Mouse (Mus musculus): ENCODE data around the gene Zfp213. TPM values are rescaled to one million over a fixed set of nuclear protein-coding genes. Genes with fewer than 3 reads are reported as not detected.

Zfp213 gene
- polyA plus RNA-seq, 1 experiment from 2014 or later: 17.8 TPM

DNA sequence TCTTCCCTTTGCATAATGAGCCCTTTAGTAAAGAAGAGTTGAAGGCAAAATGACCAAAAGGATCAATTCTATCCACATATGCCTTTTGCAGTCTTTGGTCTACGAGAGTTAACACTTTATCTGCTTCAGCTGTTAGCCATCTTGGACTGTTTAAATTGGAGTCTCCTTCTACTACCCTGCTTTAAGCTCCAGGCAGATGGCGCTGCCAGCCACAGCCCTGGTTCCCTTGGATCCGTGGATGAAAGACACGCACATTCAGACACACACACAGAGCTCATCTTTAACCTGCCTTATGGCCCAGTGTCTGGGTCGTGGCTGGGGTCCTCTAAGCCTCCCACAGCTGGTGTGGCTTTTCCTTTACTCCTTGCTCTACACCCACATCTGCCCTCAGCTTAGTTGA is 7.0 kb upstream of the Zfp213 start:
- 16% methylated on average over 5 of the region's 5 CpGs for WGBS
- H3K36me3 ChIP-seq: peaks cover 31% of the 10 kb centered on the region
- no peak overlapping the region for H3K4me3 ChIP-seq (replicated peaks)
- no peaks in the 10 kb centered on the region for H3K27me3 ChIP-seq
- H3K27ac ChIP-seq (replicated peaks): no peak overlapping the region
- no peaks in the 10 kb centered on the region for H3K4me1 ChIP-seq
- 0 out of 2 replicates have a peak, but pooled peaks cover 4% of the 10 kb centered on the region for H3K9me3 ChIP-seq (replicated peaks)
- ATAC-seq (ENCODE audit: insufficient number of reproducible peaks, low FRiP score, low TSS enrichment, low read depth): no peak
- no peak overlapping the region for H3K4me2 ChIP-seq (replicated peaks)
- H3K9ac ChIP-seq: no peak overlapping the region

DNA sequence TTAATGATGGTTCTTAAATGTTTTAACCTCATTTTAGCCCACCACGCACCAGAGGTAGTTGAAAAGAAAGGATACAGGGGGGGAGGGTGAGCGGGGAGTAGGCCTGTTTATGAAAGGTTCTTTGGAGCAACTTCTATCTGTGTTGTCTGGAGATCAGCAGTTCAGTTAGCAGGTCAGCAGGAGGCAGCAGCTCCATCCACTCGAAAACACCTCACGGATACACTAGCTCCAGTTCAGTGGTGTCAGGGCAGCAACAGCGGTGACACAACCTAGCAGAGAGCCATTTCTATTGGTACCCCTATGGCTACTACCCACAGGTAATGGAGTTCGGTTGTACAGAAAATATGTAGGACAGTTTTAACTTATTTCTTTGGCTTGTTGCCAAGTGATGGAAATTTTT is 6.0 kb upstream of the Zfp213 start:
- H3K4me3 ChIP-seq (replicated peaks): no peak overlapping the region
- peaks cover 22% of the 10 kb centered on the region for H3K36me3 ChIP-seq
- WGBS: 40% methylated on average over 6 of the region's 6 CpGs
- no peaks in the 10 kb centered on the region for H3K27me3 ChIP-seq
- H3K27ac ChIP-seq (replicated peaks): no peak overlapping the region
- H3K4me1 ChIP-seq: peaks cover 3% of the 10 kb centered on the region
- H3K4me2 ChIP-seq (replicated peaks): no peak overlapping the region
- H3K9ac ChIP-seq: no peak overlapping the region
- no peaks in the 10 kb centered on the region for H3K9me3 ChIP-seq (replicated peaks)
- no peak for ATAC-seq (ENCODE audit: insufficient number of reproducible peaks, low FRiP score, low TSS enrichment, low read depth)

- Histone ChIP-seq H3K4me3 (replicated peaks) (no peak overlapping the region), H3K27me3 (no peaks in the 10 kb centered on the region), H3K36me3 (peaks cover 9% of the 10 kb centered on the region; the same call in 1 of the 2 replicates), H3K4me2 (replicated peaks) (no peak overlapping the region), H3K27ac (replicated peaks) (no peak overlapping the region), H3K4me1 (peaks cover 8% of the 10 kb centered on the region), H3K9ac (no peak overlapping the region), H3K9me3 (replicated peaks) (no peaks in the 10 kb centered on the region)
- WGBS: 46% methylated on average over 5 of the region's 5 CpGs
- no peak for ATAC-seq (ENCODE audit: insufficient number of reproducible peaks, low FRiP score, low TSS enrichment, low read depth)
These were observed 4.3 kb upstream of the Zfp213 start for GRCm38 (mm10) chr17:23568370-23568769.

DNA sequence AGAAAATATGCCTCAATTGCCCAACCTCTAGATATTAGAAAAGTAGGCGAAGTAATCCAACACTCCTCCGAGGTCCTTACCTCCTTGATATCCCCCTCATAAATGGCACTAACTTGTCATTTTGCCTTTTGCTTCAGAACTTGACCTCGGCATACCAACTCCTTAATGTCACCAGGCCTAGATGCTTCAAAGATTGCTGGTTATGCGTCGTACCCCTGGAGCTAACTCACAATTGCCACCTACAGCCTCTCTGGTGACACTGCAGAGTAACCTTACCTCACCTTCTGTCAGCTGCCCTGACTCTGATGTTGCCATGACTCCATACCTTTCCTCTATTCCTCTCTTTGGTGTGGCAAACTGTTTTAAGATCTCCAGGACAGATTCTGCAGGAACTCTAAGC is 2.7 kb upstream of the Zfp213 start:
- H3K4me1 ChIP-seq: peaks cover 8% of the 10 kb centered on the region
- no peak for ATAC-seq (ENCODE audit: insufficient number of reproducible peaks, low FRiP score, low TSS enrichment, low read depth)
- no peaks in the 10 kb centered on the region for H3K27me3 ChIP-seq
- no peak overlapping the region for H3K4me2 ChIP-seq (replicated peaks)
- H3K4me3 ChIP-seq (replicated peaks): no peak overlapping the region
- WGBS: 56% methylated on average over 5 of the region's 5 CpGs
- H3K9me3 ChIP-seq (replicated peaks): no peaks in the 10 kb centered on the region
- no peak overlapping the region for H3K9ac ChIP-seq
- no peaks in the 10 kb centered on the region for H3K36me3 ChIP-seq
- H3K27ac ChIP-seq (replicated peaks): no peak overlapping the region

GRCm38 (mm10) chr17:23564368-23564715 is 304 bp upstream of the Zfp213 start:
- peaks cover 8% of the 10 kb centered on the region for H3K4me1 ChIP-seq
- H3K4me2 ChIP-seq (replicated peaks): peak overlapping the region; percentile 64
- H3K9ac ChIP-seq: peak overlapping the region; percentile 87
- H3K9me3 ChIP-seq (replicated peaks): no peaks in the 10 kb centered on the region
- H3K27me3 ChIP-seq: no peaks in the 10 kb centered on the region
- H3K27ac ChIP-seq (replicated peaks): peak overlapping the region; percentile 97
- peaks cover 18% of the 10 kb centered on the region for H3K36me3 ChIP-seq
- WGBS: under 1% methylated on average over 8 of the region's 8 CpGs
- peak overlapping the region; percentile 86 for H3K4me3 ChIP-seq (replicated peaks)
- peak; percentile 55 for ATAC-seq (ENCODE audit: insufficient number of reproducible peaks, low FRiP score, low TSS enrichment, low read depth)

GRCm38 (mm10) chr17:23559767-23560166 is 4.3 kb downstream of the Zfp213 start:
- no peaks in the 10 kb centered on the region for H3K27me3 ChIP-seq
- no peak overlapping the region for H3K4me2 ChIP-seq (replicated peaks)
- no peaks in the 10 kb centered on the region for H3K9me3 ChIP-seq (replicated peaks)
- ATAC-seq (ENCODE audit: insufficient number of reproducible peaks, low FRiP score, low TSS enrichment, low read depth): no peak
- H3K4me3 ChIP-seq (replicated peaks): no peak overlapping the region
- no peak overlapping the region for H3K27ac ChIP-seq (replicated peaks)
- H3K9ac ChIP-seq: no peak overlapping the region
- H3K4me1 ChIP-seq: peaks cover 3% of the 10 kb centered on the region
- peaks cover 60% of the 10 kb centered on the region for H3K36me3 ChIP-seq
- WGBS: 51% methylated on average over 11 of the region's 11 CpGs

GRCm38 (mm10) chr17:23555243-23555916 is 8.7 kb downstream of the Zfp213 start:
- H3K27me3 ChIP-seq: no peaks in the 10 kb centered on the region
- ATAC-seq (ENCODE audit: insufficient number of reproducible peaks, low FRiP score, low TSS enrichment, low read depth): no peak
- no peak overlapping the region for H3K27ac ChIP-seq (replicated peaks)
- H3K36me3 ChIP-seq: peaks cover 49% of the 10 kb centered on the region
- no peak overlapping the region for H3K9ac ChIP-seq
- H3K4me3 ChIP-seq (replicated peaks): no peak overlapping the region
- peaks cover 7% of the 10 kb centered on the region for H3K4me1 ChIP-seq
- 63% methylated on average over 7 of the region's 7 CpGs for WGBS
- no peak overlapping the region for H3K4me2 ChIP-seq (replicated peaks)
- no peaks in the 10 kb centered on the region for H3K9me3 ChIP-seq (replicated peaks)

GRCm38 (mm10) chr17:23554321-23554720 is 9.7 kb downstream of the Zfp213 start:
- Histone ChIP-seq H3K4me3 (replicated peaks) (no peak overlapping the region), H3K4me2 (replicated peaks) (no peak overlapping the region), H3K27ac (replicated peaks) (no peak overlapping the region), H3K27me3 (no peaks in the 10 kb centered on the region), H3K36me3 (peaks cover 42% of the 10 kb centered on the region), H3K9ac (no peak overlapping the region), H3K4me1 (peaks cover 14% of the 10 kb centered on the region), H3K9me3 (replicated peaks) (no peaks in the 10 kb centered on the region)
- no peak for ATAC-seq (ENCODE audit: insufficient number of reproducible peaks, low FRiP score, low TSS enrichment, low read depth)

- no peak for ATAC-seq (ENCODE audit: insufficient number of reproducible peaks, low FRiP score, low TSS enrichment, low read depth)
- H3K4me2 ChIP-seq (replicated peaks): no peak overlapping the region
- no peaks in the 10 kb centered on the region for H3K9me3 ChIP-seq (replicated peaks)
- no peaks in the 10 kb centered on the region for H3K27me3 ChIP-seq
- no peak overlapping the region for H3K27ac ChIP-seq (replicated peaks)
- H3K9ac ChIP-seq: no peak overlapping the region
- WGBS: 67% methylated on average over 1 of the region's 1 CpGs
- no peak overlapping the region for H3K4me3 ChIP-seq (replicated peaks)
- peaks cover 20% of the 10 kb centered on the region for H3K4me1 ChIP-seq
- H3K36me3 ChIP-seq: peaks cover 35% of the 10 kb centered on the region
These were observed 10.4 kb downstream of the Zfp213 start for GRCm38 (mm10) chr17:23553634-23554120.

GRCm38 (mm10) chr17:23552896-23553633 is 11.0 kb downstream of the Zfp213 start:
- Histone ChIP-seq H3K4me1 (peaks cover 21% of the 10 kb centered on the region), H3K36me3 (peaks cover 29% of the 10 kb centered on the region), H3K4me2 (replicated peaks) (no peak overlapping the region), H3K9ac (no peak overlapping the region), H3K27me3 (no peaks in the 10 kb centered on the region), H3K9me3 (replicated peaks) (no peaks in the 10 kb centered on the region), H3K27ac (replicated peaks) (no peak overlapping the region), H3K4me3 (replicated peaks) (no peak overlapping the region)
- 85% methylated on average over 8 of the region's 8 CpGs for WGBS
- ATAC-seq (ENCODE audit: insufficient number of reproducible peaks, low FRiP score, low TSS enrichment, low read depth): no peak

GRCm38 (mm10) chr17:23551963-23552362 is 12.1 kb downstream of the Zfp213 start:
- Histone ChIP-seq H3K36me3 (peaks cover 18% of the 10 kb centered on the region), H3K4me2 (replicated peaks) (no peak overlapping the region), H3K4me1 (peaks cover 21% of the 10 kb centered on the region), H3K9ac (no peak overlapping the region), H3K27ac (replicated peaks) (no peak overlapping the region), H3K9me3 (replicated peaks) (no peaks in the 10 kb centered on the region), H3K4me3 (replicated peaks) (no peak overlapping the region), H3K27me3 (no peaks in the 10 kb centered on the region)
- no peak for ATAC-seq (ENCODE audit: insufficient number of reproducible peaks, low FRiP score, low TSS enrichment, low read depth)
- WGBS: 62% methylated on average over 5 of the region's 5 CpGs
